Mouse (Mus musculus) fibroblast of lung, adult 2 months (primary cell): ENCODE data around the gene Cep57l1.
"Not testable (repeated sequence)": the region's sequence is repeated elsewhere in the genome, so short reads cannot be mapped to it uniquely, and the experiment has no call there.

Experiments used
- DNase-seq: peaks from one replicate; pipeline ENCODE4 v3.0.0-alpha.2; 2011; ENCODE audit warnings: low read depth

Gene Cep57l1

DNA sequence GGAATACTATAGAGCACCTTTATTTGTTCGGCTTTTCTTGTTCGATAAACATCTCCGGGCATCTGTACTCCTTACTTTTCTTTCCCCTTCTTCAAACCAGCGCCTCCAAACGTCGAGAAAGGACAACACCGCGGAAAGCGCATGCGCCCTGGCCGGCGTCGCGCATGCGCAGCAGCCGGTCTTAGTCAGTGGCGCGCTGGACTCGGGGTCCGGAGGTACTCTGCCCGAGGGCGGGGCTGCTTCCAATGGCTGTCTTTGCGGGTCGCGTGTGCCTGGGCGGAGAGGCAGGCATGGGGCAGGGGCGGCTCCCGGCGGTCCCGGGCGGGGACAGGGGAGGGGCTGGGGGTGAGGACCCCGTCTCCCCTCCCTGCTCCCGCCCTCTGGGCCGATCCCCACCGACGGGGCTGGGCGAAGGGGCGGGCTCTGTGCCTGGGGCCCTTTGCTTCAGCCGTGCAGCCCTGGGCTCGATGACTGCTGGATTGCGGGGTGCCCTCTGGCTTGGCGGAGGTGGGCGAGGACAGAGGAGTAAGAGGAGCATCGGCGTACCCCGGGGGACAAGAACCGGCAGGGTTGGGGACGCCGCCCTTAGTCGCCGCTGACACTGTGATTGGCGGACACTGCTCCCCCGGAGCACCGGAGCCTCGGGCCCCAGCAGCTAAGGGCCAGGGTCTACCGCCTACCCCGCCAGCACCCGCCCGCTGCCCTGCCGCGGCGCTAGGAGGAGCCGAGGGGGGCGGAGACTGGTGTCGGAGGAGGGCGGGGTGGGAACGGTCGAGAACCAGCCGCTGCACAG, at the start of gene Cep57l1, which contains the start of gene Sesn1:
Gene Cep57l1 (minus strand): TSS at position 101 of the 793 bp plus-strand sequence.
Gene Sesn1 (plus strand): TSS at position 165 of the 793 bp plus-strand sequence.
- peak; percentile 88 for DNase-seq

GRCm38 (mm10) chr10:41848721-41849120, 39.0 kb upstream of the Cep57l1 start:
- DNase-seq: no peak

GRCm38 (mm10) chr10:41847737-41848136, 38.1 kb upstream of the Cep57l1 start:
- no peak for DNase-seq

GRCm38 (mm10) chr10:41838911-41839310, 29.2 kb upstream of the Cep57l1 start:
- DNase-seq: no peak

DNA sequence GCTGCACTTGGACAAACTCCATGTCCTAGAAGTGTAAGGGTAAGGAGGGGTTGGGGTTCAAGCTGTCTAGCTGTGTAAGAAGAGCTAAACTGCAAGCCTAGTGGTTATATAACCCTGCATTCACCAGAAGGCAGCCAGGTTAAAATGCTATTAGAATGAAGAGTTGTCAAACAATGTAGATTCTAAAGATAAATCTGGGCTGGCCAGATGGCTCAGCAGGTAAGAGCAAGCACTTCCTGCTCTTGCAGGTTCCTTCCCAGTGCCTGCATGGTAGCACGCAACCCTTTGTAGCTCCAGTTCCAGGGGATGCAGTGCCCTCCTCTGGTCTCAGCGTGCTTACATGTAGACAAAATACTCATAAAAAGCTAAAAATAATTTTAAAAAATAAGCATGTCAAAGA, 24.5 kb upstream of the Cep57l1 start:
- no peak for DNase-seq

DNA sequence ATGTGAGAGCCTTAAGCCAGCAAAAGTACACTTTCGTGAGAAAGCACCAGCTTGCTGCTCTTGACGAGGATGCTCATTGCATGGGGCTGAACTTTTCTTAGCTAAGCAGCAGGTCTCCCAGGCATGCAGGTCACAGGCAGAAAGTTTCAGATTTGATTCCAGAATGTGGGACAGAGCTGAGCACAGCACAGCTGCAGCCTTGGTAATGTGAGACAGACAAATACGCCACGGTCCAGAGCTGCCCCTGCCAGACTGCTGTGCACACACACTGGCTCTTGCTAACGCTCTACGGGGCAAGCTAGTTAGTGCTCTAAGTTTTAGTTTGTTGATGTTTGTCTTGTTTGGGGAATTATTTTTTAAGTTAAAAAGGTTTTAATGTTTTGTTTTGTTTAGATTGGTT, 22.5 kb upstream of the Cep57l1 start:
- DNase-seq: no peak

DNA sequence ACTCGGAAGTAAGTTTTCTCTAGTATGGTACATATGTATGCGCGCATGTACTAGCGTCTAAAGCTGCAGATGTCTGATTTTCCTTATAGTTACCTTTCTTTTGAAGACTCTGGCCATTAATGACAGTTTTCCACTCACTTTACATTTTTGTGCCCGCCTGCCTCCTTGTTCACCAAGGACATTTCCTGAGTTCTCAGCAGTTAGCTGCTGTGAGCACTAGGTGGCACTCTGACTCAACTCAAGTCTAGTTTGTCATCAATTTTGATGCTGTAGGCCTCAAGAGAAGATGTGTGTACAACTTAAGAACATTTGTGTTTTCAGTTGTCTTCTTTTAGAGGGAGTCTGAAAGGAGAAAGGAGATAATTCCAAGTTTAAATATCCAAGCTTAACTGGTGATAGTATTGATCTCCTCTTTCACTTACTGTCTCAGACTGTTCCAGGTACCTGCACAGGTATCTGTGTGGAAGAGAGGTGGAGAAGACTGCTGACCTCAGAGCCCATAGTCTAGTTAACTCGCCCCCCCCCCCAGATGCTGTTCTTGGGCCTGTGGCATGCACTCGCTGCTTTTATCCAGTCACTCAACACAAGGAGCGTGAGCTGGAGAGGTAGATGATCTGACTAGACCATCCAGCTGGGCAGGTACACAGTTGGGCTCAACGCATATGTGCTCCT, 21.3 kb upstream of the Cep57l1 start:
- no peak for DNase-seq

GRCm38 (mm10) chr10:41830445-41830844, 20.8 kb upstream of the Cep57l1 start:
- DNase-seq: no peak

DNA sequence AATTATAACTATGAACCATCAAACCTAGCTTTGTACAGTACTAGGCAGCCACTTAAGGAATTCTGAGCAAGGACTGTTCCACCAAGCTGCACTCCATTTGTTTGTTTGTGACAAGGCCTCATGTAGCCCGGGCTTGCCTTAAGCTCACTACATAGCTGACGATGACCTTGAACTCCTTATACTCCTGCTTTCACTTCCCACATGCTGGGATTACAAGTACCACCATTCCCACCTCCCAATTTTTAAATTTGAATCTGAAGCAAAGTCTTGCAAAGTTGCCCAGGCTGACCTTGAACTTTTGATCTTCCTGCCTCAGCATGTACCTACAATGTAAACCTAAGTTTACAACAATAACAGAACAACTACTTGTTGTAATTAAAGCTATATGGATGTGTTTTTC, 20.3 kb upstream of the Cep57l1 start:
- no peak for DNase-seq

DNA sequence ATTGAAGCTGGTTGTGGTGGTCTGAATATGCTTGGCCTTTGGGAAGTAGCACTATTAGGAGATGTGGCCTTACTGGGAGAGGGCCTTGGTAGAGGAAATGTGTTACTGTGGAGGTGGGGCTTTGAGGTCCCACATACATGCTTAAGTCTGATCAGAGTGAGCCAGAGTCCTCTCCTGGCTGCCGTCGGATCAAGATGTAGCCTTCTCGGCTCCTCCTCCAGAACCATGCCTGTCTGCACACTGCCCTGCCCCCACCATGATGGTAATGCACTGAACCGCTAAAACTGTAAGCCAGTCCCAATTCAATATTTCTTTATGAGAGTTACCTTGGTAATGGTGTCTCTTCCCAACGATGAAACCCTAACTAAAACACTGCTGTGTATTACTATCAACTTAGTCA, 19.5 kb upstream of the Cep57l1 start:
- no peak for DNase-seq

DNA sequence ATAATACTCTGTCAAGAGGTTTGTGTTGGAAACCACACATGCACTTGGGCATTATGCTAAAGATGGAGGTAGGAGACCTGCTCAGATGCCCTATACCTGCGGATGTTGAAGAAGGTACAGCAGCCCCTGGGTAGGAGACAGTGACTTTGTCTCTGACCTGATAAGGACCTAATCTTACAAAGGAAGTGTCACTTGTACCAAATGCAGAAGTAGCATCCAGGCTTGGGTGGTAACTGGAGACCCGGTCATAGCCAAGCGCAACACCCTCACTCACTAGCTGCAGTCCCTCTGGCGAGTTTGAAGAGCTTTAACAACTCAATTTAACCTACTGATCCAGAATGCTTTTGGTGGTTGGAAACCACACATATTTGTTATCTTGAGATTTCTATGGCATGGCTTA, 18.1 kb upstream of the Cep57l1 start:
- DNase-seq: no peak

DNA sequence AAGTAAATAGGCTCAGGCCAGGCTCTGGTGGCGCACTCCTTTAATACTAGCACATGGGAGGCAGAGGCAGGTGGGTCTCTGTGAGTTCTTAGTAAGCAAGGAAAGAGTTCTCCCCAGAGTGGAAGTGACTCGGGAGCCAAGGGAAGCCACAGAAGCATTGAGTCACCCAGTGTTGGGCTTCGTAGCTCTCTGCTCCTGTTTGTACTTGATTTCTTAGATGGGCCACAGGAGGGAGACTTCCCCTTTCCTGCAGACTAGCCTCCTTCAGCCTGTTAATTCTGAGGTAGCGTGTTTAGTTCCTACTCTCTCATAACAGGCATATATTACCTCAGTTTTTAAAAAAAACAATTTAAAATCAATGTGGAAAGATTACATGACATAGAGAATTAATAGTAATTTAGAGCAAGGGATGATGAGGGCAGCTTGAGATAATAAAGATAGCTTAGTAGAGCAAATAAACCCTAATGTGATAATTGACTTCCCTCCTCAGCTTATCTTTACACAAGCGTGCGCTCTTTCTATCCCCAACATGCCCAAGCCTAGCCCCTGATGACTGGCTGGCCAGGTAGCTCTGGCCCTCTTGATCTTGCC, 16.9 kb upstream of the Cep57l1 start:
- no peak for DNase-seq

- no peak for DNase-seq
These were observed 16.3 kb upstream of the Cep57l1 start for GRCm38 (mm10) chr10:41825996-41826395.

DNA sequence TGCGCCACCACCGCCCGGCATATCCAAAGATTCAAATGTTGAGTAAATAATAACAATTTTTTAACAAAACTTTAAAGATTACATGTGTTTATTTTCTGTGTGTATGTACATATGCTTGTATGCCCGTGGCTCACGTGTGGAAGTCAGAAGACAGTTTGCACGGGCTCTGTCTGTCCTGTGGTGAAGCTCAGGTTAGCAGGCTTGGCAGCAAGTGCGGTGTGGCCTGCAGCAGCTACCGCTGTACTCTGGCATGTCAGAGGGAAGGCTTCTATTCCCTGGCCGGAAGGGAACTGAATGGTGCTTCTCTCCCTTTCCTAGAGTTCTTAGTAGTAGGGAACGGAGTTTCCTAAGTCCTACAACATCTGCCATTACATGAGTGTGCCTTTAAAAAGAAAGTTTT, 15.4 kb upstream of the Cep57l1 start:
- DNase-seq: no peak

DNA sequence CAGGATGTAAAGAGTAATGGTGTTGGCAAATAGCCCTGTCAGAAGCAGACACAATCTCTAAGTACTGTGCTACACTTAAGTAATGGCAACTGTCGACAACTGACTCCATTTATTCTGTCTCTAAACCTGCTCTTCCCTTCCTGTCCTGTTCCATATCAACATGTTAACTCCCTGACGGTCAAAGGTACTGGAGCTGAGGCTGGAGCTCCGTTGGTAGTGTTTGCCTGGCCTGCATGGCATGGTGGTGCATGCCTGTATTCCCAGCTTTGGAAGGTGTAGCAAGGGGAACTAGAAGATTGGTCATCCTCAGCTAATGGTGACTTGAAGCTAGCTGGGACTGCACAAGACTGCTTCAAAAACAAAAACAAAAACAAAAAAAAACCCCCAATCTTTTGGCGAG, 14.2 kb upstream of the Cep57l1 start:
- DNase-seq: no peak

GRCm38 (mm10) chr10:41823282-41823675, 13.6 kb upstream of the Cep57l1 start:
- DNase-seq: not testable (repeated sequence)

DNA sequence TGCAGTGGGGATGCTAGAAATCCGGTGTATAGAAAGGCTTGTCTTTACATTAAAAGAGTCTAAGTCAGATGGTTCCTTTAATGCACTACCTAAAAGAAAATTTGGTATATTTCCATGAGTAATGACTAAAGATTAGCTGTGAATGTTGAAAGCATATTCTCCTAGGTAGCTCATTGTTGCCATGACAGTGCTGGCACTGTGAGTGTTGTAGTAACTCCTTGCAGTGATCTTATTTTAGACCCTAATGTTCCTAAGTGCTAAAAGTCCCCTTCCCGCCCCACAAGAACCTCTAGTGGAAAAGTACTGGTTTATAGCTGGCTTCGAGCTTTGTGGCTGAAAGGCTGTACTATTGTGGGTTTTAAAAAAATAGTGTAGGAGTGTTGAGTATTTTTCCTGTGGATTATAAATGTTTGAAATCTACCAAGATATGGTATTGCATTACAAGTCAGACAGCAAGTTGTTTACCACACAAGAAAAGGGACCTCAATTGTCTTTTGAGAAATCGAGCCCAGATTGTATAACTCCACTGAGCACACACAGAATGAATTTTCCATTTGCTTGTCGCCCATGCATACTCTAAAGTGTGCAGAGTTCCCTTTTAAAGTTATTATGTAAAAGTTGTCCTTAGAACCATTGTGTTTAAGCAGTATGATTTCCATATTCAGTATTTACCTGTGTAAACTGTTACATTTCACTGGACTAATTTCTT, 13.1 kb upstream of the Cep57l1 start:
- no peak for DNase-seq

- DNase-seq: no peak
These were observed 11.5 kb upstream of the Cep57l1 start for GRCm38 (mm10) chr10:41821171-41821570.

GRCm38 (mm10) chr10:41820401-41820800, 10.7 kb upstream of the Cep57l1 start:
- no peak for DNase-seq

GRCm38 (mm10) chr10:41819307-41819706, 9.6 kb upstream of the Cep57l1 start:
- no peak for DNase-seq

GRCm38 (mm10) chr10:41818733-41819070, 9.0 kb upstream of the Cep57l1 start:
- not testable (repeated sequence) for DNase-seq

DNA sequence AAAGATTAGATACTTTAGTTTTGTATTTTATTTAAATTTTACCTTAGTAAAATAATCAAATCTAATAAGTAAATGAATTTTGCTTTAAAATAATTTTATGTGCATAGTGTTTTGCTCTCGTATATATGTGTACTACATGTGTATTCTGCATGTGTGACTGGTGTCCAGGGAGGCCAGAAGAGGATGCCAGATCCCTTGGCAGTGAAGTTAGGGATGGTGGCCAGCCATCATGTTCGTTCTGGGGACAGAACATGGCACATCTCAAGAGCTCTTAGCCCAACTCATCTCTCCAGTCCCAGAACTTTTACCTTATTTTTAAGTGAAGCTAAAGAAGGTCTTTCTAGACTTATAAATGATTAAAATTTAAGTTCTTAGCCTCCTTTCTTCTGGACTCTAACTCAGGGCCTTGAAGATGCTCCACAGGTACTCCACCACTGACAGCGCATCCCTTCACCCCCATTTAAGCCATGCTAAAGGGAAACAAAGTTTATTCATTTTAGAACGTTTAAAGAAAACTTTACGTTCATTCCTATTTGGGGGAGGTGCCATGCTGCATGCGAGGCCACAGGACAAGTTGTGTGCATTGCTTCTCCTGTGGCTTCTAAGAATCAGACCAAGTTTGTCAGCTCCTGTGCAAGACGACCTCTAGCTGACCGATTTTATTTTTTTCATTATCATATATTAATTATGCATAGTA, 8.5 kb upstream of the Cep57l1 start:
- no peak for DNase-seq
